28 mouse cellular contexts compared by ENCODE assay signal in the genomic region with DNA sequence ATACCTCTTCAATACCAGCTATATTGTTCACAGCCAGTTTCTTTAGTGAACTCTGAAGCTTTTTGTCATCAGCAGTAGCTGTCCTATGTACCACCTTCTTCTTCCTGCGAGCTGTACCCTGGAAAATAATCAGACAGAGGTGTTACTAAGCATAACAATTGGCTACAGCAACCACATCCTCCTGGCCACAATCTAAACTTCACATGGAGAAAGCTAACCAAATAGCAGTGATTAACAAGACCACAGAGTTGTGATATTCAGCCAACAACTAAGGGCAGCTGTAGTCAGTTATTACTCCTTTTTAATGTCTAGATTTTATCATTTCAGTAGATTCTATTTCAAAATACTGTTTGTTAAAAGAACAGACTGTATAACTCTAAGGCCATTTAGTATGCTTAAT. TPM values are rescaled to one million over a fixed set of nuclear protein-coding genes. Genes with fewer than 3 reads are reported as not detected.
DNase-seq lines count a peak whose midpoint lies in the region; ATAC-seq and TF ChIP-seq lines count a peak whose summit lies in the region.
"Had no signal": no experiment of that assay in that cellular context is flagged by ENCODE, and none has a peak within 500 bp of the region (broad histone marks: within the 10 kb centered on the region; RNA-seq: fewer than 3 reads in every experiment).

No protein-coding gene starts in this region.

- peaks cover 8 to 41% of the 10 kb centered on the region in 2 experiments for H3K4me1 ChIP-seq in CH12.LX (ENCODE audit: control insufficient read depth in 1 of 2, insufficient read depth in 2 of 2)
- H3K4me1 ChIP-seq in forebrain, embryonic 11.5 days (replicated peaks; ENCODE audit: control insufficient read depth, insufficient read depth, low read length) = no peaks in the 10 kb centered on the region
- peaks cover 4% of the 10 kb centered on the region; the same call in 1 of the 2 replicates for H3K4me1 ChIP-seq in hindbrain, embryonic 14.5 days (replicated peaks; ENCODE audit: control insufficient read depth, insufficient read depth, low read length)
- H3K4me1 ChIP-seq: embryonic facial prominence, embryonic 13.5 days; embryonic facial prominence, embryonic 15.5 days; forebrain, embryonic 10.5 days had no signal

- TF ChIP-seq CTCF in CH12.LX (conservative IDR thresholded peaks at IDR 0.05 in 1 of 2, IDR thresholded peaks at IDR 0.05 in 1 of 2; ENCODE audit: low read depth in 2 of 2, low read length in 2 of 2) = no peak

- no peak overlapping the region for H3K4me3 ChIP-seq in CH12.LX (replicated peaks in 1 of 3; ENCODE audit: low read depth in 2 of 3, low read length in 2 of 3, poor library complexity in 1 of 3)
- no peak overlapping the region for H3K4me3 ChIP-seq in forebrain, embryonic 11.5 days (ENCODE audit: low read depth, low read length)
- no peak overlapping the region for H3K4me3 ChIP-seq in hindbrain, embryonic 14.5 days (replicated peaks; ENCODE audit: low read length)
- H3K4me3 ChIP-seq: embryonic facial prominence, embryonic 13.5 days; embryonic facial prominence, embryonic 15.5 days; erythroblast, embryonic 14.5 days; forebrain, embryonic 10.5 days; forebrain, embryonic 13.5 days; forebrain, embryonic 15.5 days had no signal

- TF ChIP-seq POLR2A in CH12.LX (IDR thresholded peaks at IDR 0.05; ENCODE audit: low read depth, low read length) = no peak

- ATAC-seq in forebrain, embryonic 11.5 days (replicated peaks; ENCODE audit: low FRiP score) = no peak
- ATAC-seq in hindbrain, embryonic 14.5 days (ENCODE audit: low FRiP score) = no peak
- ATAC-seq: activated CD4-positive, CD25-positive, alpha-beta regulatory T cell, adult 4 months; CD4-positive, CD25-positive, alpha-beta regulatory T cell, adult 4 months; forebrain, embryonic 13.5 days; forebrain, embryonic 15.5 days; forebrain, postnatal 0 days; Patski had no signal

- no peaks in the 10 kb centered on the region for H3K9me3 ChIP-seq in CH12.LX (replicated peaks; ENCODE audit: low read length)
- H3K9me3 ChIP-seq in forebrain, embryonic 11.5 days (ENCODE audit: control insufficient read depth, low read length) = no peaks in the 10 kb centered on the region
- no peaks in the 10 kb centered on the region for H3K9me3 ChIP-seq in hindbrain, embryonic 14.5 days (ENCODE audit: control insufficient read depth, low read length)
- H3K9me3 ChIP-seq: embryonic facial prominence, embryonic 13.5 days; embryonic facial prominence, embryonic 15.5 days; forebrain, embryonic 10.5 days; forebrain, embryonic 13.5 days; forebrain, embryonic 15.5 days had no signal

- WGBS in forebrain, embryonic 11.5 days = 92% methylated on average over 1 of the region's 1 CpGs
- WGBS in hindbrain, embryonic 14.5 days = 96% methylated on average over 1 of the region's 1 CpGs

- H3K4me2 ChIP-seq in CH12.LX (ENCODE audit: insufficient read depth, low read depth, poor library complexity, severe bottlenecking) = peak overlapping the region; percentile 22; the same call in 1 of the 2 replicates
- H3K4me2 ChIP-seq in forebrain, embryonic 11.5 days (ENCODE audit: low read depth, low read length, severe bottlenecking) = no peak overlapping the region
- H3K4me2 ChIP-seq in hindbrain, embryonic 14.5 days (replicated peaks) = no peak overlapping the region
- H3K4me2 ChIP-seq: embryonic facial prominence, embryonic 13.5 days; embryonic facial prominence, embryonic 15.5 days; forebrain, embryonic 13.5 days; forebrain, embryonic 15.5 days had no signal

- peak overlapping the region; percentile 87 for H3K27ac ChIP-seq in CH12.LX (ENCODE audit: insufficient read depth, low read depth)
- no peak overlapping the region for H3K27ac ChIP-seq in forebrain, embryonic 11.5 days (ENCODE audit: low read depth, low read length)
- H3K27ac ChIP-seq in hindbrain, embryonic 14.5 days = no peak overlapping the region
- H3K27ac ChIP-seq: embryonic facial prominence, embryonic 13.5 days; embryonic facial prominence, embryonic 15.5 days; forebrain, embryonic 10.5 days; forebrain, embryonic 13.5 days; forebrain, embryonic 15.5 days had no signal

- H3K79me2 ChIP-seq in CH12.LX (replicated peaks; ENCODE audit: control insufficient read depth, extremely low read depth, insufficient read depth, poor library complexity, severe bottlenecking) = peaks cover 7% of the 10 kb centered on the region

- H3K36me3 ChIP-seq in CH12.LX (replicated peaks in 1 of 2; ENCODE audit: control insufficient read depth in 1 of 2, insufficient read depth in 1 of 2, low read length in 1 of 2) = peaks cover 38 to 59% of the 10 kb centered on the region in 2 experiments
- H3K36me3 ChIP-seq in forebrain, embryonic 11.5 days (ENCODE audit: control insufficient read depth, insufficient read depth, low read length) = peaks cover 15% of the 10 kb centered on the region; the same call in 1 of the 2 replicates
- H3K36me3 ChIP-seq in hindbrain, embryonic 14.5 days (replicated peaks; ENCODE audit: control insufficient read depth, insufficient read depth) = peaks cover 87% of the 10 kb centered on the region

- peak overlapping the region; percentile 24; the same call in 1 of the 2 replicates for H3K9ac ChIP-seq in CH12.LX (ENCODE audit: insufficient read depth, low read depth)
- H3K9ac ChIP-seq in forebrain, embryonic 11.5 days (ENCODE audit: low read length) = no peak overlapping the region
- no peak overlapping the region for H3K9ac ChIP-seq in hindbrain, embryonic 14.5 days
- H3K9ac ChIP-seq: embryonic facial prominence, embryonic 13.5 days; embryonic facial prominence, embryonic 15.5 days; forebrain, embryonic 13.5 days; forebrain, embryonic 15.5 days; forebrain, postnatal 0 days had no signal

- no peak for TF ChIP-seq EP300 in CH12.LX (IDR thresholded peaks at IDR 0.05; ENCODE audit: low read length)

- in situ Hi-C loops in CH12.LX (cut with MboI; ENCODE audit: low pct_ligation_motif_present, low pct_unique_long_range_greater_than_20kb, low sequenced_read_pairs) = no loop called here

- dilution Hi-C loops in CH12.LX (cut with MboI; ENCODE audit: extremely low pct_ligation_motif_present, extremely low pct_unique_long_range_greater_than_20kb, low sequenced_read_pairs) = no loop called here

- H3K27me3 ChIP-seq in CH12.LX (replicated peaks) = no peaks in the 10 kb centered on the region
- H3K27me3 ChIP-seq in forebrain, embryonic 11.5 days (ENCODE audit: control insufficient read depth, insufficient read depth, low read length) = no peaks in the 10 kb centered on the region
- no peaks in the 10 kb centered on the region for H3K27me3 ChIP-seq in hindbrain, embryonic 14.5 days (ENCODE audit: control insufficient read depth, insufficient read depth, low read length)
- H3K27me3 ChIP-seq: embryonic facial prominence, embryonic 13.5 days; embryonic facial prominence, embryonic 15.5 days; forebrain, embryonic 13.5 days; forebrain, embryonic 15.5 days; Patski had no signal

- no peak for TF ChIP-seq RAD21 in CH12.LX (IDR thresholded peaks at IDR 0.05; ENCODE audit: low read depth, low read length)

- peak; percentile 62 for DNase-seq in 416B (ENCODE audit: low read depth)
- no peak for DNase-seq in CH12.LX (ENCODE audit: extremely low read depth)
- DNase-seq in induced T-regulatory cell, adult 2 months (ENCODE audit: low read depth) = peak; percentile 9
- peak; percentile 4 to 29 for DNase-seq in natural killer cell, adult 2 months (ENCODE audit: low spot score in 2 of 2)
- DNase-seq in forebrain, embryonic 11.5 days (ENCODE audit: low spot score) = no peak
- DNase-seq in adrenal gland, postnatal 36 days = no peak
- no peak for DNase-seq in hindbrain, embryonic 14.5 days (ENCODE audit: low spot score)
- DNase-seq: adrenal gland, adult 8-10 months; adrenal gland, postnatal 14 days; B cell, adult 2 months; cerebellum, adult 11 months; cerebellum, adult 18-20 months; cerebellum, adult 8-10 months; cerebellum, adult 9-11 months; cerebellum, postnatal 14 days; cerebellum, postnatal 36 days; embryo, embryonic 11 days; forebrain, postnatal 0 days had no signal

TF ChIP-seq in CH12.LX, 34 proteins besides CTCF, POLR2A, EP300 and RAD21 (continues in another document):
- TF ChIP-seq ZC3H11A (IDR thresholded peaks at IDR 0.05; ENCODE audit: low read depth, low read length) = no peak

RNA-seq across cellular contexts. Expression of a gene that starts 7.3 kb away (rescaled TPM):
- total RNA-seq in CH12.LX (2012; rRNA removed) (32.1 and 33.3 TPM in 2 replicates), CH12.LX (2014; rRNA removed) (52.7 and 70.5 TPM in 2 replicates)
- 67.6 and 74.5 TPM in 2 replicates for polyA plus RNA-seq in CH12.LX (2012; ENCODE audit: insufficient read length, low read depth)
- 230 and 249 TPM in 2 replicates for polyA plus RNA-seq in forebrain, embryonic 11.5 days (2014; fragmentation: Nextera tagmentation; extraction: Ambion mirVana)
- total RNA-seq in adrenal gland, postnatal 36 days (2021) = 100 to 1,000 TPM; 112 to 159 TPM
- polyA plus RNA-seq in hindbrain, embryonic 14.5 days (2014; fragmentation: Nextera tagmentation; extraction: Ambion mirVana) = 187 and 191 TPM in 2 replicates

RNA-seq across cellular contexts. Expression of a gene that starts 8.3 kb away (rescaled TPM):
- total RNA-seq in CH12.LX (2012; rRNA removed) (35.9 and 45.5 TPM in 2 replicates), CH12.LX (2014; rRNA removed) (61.4 and 62.3 TPM in 2 replicates)
- polyA plus RNA-seq in CH12.LX (2012; ENCODE audit: insufficient read length, low read depth) = 44.1 and 52.7 TPM in 2 replicates
- 99.4 and 101 TPM in 2 replicates for polyA plus RNA-seq in forebrain, embryonic 11.5 days (2014; fragmentation: Nextera tagmentation; extraction: Ambion mirVana)
- 10 to 100 TPM; 70.8 to 71.6 TPM for total RNA-seq in adrenal gland, postnatal 36 days (2021)
- 73.6 and 77.4 TPM in 2 replicates for polyA plus RNA-seq in hindbrain, embryonic 14.5 days (2014; fragmentation: Nextera tagmentation; extraction: Ambion mirVana)

RNA-seq across cellular contexts. Expression of a gene that starts 21.5 kb away (rescaled TPM):
- total RNA-seq in CH12.LX (2012; rRNA removed) = 36.1 and 48.4 TPM in 2 replicates
- total RNA-seq in CH12.LX (2014; rRNA removed) = 51.4 and 66.0 TPM in 2 replicates
- polyA plus RNA-seq in CH12.LX (2012; ENCODE audit: insufficient read length, low read depth) = 73.8 and 81.3 TPM in 2 replicates
- 46.8 and 48.9 TPM in 2 replicates for polyA plus RNA-seq in forebrain, embryonic 11.5 days (2014; fragmentation: Nextera tagmentation; extraction: Ambion mirVana)
- total RNA-seq in adrenal gland, postnatal 36 days (2021) = 10 to 100 TPM; 33.4 to 39.0 TPM
- 25.5 and 25.9 TPM in 2 replicates for polyA plus RNA-seq in hindbrain, embryonic 14.5 days (2014; fragmentation: Nextera tagmentation; extraction: Ambion mirVana)

RNA-seq across cellular contexts. Expression of a gene that starts 22.3 kb away (rescaled TPM):
- 7.0 and 11.2 TPM in 2 replicates for total RNA-seq in CH12.LX (2012; rRNA removed)
- not detected in 2 replicates for total RNA-seq in CH12.LX (2014; rRNA removed)
- 0.26 and 0.48 TPM in 2 replicates for polyA plus RNA-seq in CH12.LX (2012; ENCODE audit: insufficient read length, low read depth)
- 1.7 and 2.4 TPM in 2 replicates for polyA plus RNA-seq in forebrain, embryonic 11.5 days (2014; fragmentation: Nextera tagmentation; extraction: Ambion mirVana)
- total RNA-seq in adrenal gland, postnatal 36 days (2021) = not detected
- polyA plus RNA-seq in hindbrain, embryonic 14.5 days (2014; fragmentation: Nextera tagmentation; extraction: Ambion mirVana) = 0.87 and 1.2 TPM in 2 replicates
- total RNA-seq: adrenal gland, adult 18-20 months; adrenal gland, adult 8-10 months; adrenal gland, postnatal 14 days had no signal
- polyA plus RNA-seq: CD4-positive, CD25-positive, alpha-beta regulatory T cell, adult 4 months; erythroblast, embryonic 14.5 days had no signal

RNA-seq across cellular contexts. Expression of a gene that starts 45.5 kb away (rescaled TPM):
- total RNA-seq in CH12.LX (2012; rRNA removed) (2.5 and 2.8 TPM in 2 replicates), CH12.LX (2014; rRNA removed) (0.83 and 0.89 TPM in 2 replicates)
- polyA plus RNA-seq in CH12.LX (2012; ENCODE audit: insufficient read length, low read depth) = 1.6 and 1.7 TPM in 2 replicates
- 4.0 and 4.8 TPM in 2 replicates for polyA plus RNA-seq in forebrain, embryonic 11.5 days (2014; fragmentation: Nextera tagmentation; extraction: Ambion mirVana)
- total RNA-seq in adrenal gland, postnatal 36 days (2021) = 10 to 100 TPM; 26.3 to 31.3 TPM
- 7.3 and 8.2 TPM in 2 replicates for polyA plus RNA-seq in hindbrain, embryonic 14.5 days (2014; fragmentation: Nextera tagmentation; extraction: Ambion mirVana)
- polyA plus RNA-seq: erythroblast, embryonic 14.5 days had no signal

Comparison
In these comparisons a context has a peak if more than half of its experiments do, and no peak if none do; other contexts are left out.
1. DNase-seq: peak in 416B (single experiment), induced T-regulatory cell, adult 2 months (single experiment) and natural killer cell, adult 2 months (2 of 2); none in CH12.LX (single experiment), forebrain, embryonic 11.5 days (single experiment), adrenal gland, postnatal 36 days (0 of 2) and hindbrain, embryonic 14.5 days (single experiment).